Mouse (Mus musculus) 3T3-L1 (cell line): ENCODE results near the gene Skap1.
A peak's percentile ranks its signal among the peaks of the same experiment; 100 is the strongest.

Experiments
- DNase-seq: peaks from one replicate; pipeline ENCODE4 v3.0.0-alpha.2; 2015; ENCODE audit warnings: low read depth, low spot score

Gene Skap1

GRCm38 (mm10) chr11:96465426-96466056 is 1.1 kb downstream of the Skap1 start:
- DNase-seq: no peak

- DNase-seq: no peak
Measured at GRCm38 (mm10) chr11:96466382-96466781, 2.0 kb downstream of the Skap1 start.

GRCm38 (mm10) chr11:96466987-96467386 is 2.6 kb downstream of the Skap1 start:
- no peak for DNase-seq

- no peak for DNase-seq
Measured at GRCm38 (mm10) chr11:96468048-96468745, 3.8 kb downstream of the Skap1 start.

GRCm38 (mm10) chr11:96482711-96483110 is 18.3 kb downstream of the Skap1 start:
- peak; percentile 7 for DNase-seq

GRCm38 (mm10) chr11:96483179-96483578 is 18.8 kb downstream of the Skap1 start:
- no peak for DNase-seq

- no peak for DNase-seq
Measured at GRCm38 (mm10) chr11:96498481-96498880, 34.1 kb downstream of the Skap1 start.

GRCm38 (mm10) chr11:96501042-96501441 is 36.6 kb downstream of the Skap1 start:
- DNase-seq: no peak

GRCm38 (mm10) chr11:96502948-96503347 is 38.6 kb downstream of the Skap1 start:
- no peak for DNase-seq

- DNase-seq: no peak
Measured at GRCm38 (mm10) chr11:96504509-96505119, 40.2 kb downstream of the Skap1 start.

GRCm38 (mm10) chr11:96505841-96506240 is 41.4 kb downstream of the Skap1 start:
- no peak for DNase-seq

GRCm38 (mm10) chr11:96515164-96515563 is 50.8 kb downstream of the Skap1 start:
- no peak for DNase-seq

- DNase-seq: no peak
Measured at GRCm38 (mm10) chr11:96524541-96524940, 60.1 kb downstream of the Skap1 start.

GRCm38 (mm10) chr11:96526137-96526621 is 61.8 kb downstream of the Skap1 start:
- DNase-seq: no peak

GRCm38 (mm10) chr11:96531757-96532433 is 67.5 kb downstream of the Skap1 start:
- DNase-seq: no peak

- no peak for DNase-seq
Measured at GRCm38 (mm10) chr11:96534531-96534930, 70.1 kb downstream of the Skap1 start.

- DNase-seq: peak; percentile 72
Measured at GRCm38 (mm10) chr11:96536146-96536545, 71.8 kb downstream of the Skap1 start.

GRCm38 (mm10) chr11:96542003-96542402 is 77.6 kb downstream of the Skap1 start:
- no peak for DNase-seq

- no peak for DNase-seq
Measured at GRCm38 (mm10) chr11:96542561-96542960, 78.2 kb downstream of the Skap1 start.

- no peak for DNase-seq
Measured at GRCm38 (mm10) chr11:96546428-96546827, 82.0 kb downstream of the Skap1 start.

GRCm38 (mm10) chr11:96550960-96551703 is 86.7 kb downstream of the Skap1 start:
- no peak for DNase-seq
